Mouse (Mus musculus): ENCODE results near the gene Nr3c2.

The Nr3c2 gene

DNA sequence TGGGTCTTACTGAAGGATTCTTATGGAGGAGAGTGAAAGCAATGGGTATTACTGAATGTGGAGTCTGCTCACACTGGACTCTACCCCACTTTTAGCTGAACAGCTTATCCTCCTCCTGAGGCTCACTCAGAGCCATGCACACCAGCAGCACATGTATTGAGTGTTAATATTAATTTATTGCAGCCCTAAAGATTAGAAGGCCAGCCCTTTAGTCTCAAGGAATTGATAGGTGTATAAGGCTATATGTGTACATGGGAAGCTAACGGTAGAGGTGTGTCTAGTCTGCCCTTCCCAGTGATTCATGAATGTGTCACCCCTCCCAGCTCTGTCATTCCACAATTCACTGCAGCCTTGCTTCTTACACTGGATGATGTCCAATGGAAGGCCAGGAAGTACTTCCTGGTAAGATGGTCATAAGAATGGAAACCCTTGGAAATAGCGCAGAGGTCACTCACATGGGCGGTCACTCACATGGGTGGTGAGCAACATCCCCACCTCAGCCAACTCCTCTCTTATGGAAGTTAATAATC, 156.3 kb downstream of the Nr3c2 start:
- in situ Hi-C loops (cut with MboI), result no loop called here

DNA sequence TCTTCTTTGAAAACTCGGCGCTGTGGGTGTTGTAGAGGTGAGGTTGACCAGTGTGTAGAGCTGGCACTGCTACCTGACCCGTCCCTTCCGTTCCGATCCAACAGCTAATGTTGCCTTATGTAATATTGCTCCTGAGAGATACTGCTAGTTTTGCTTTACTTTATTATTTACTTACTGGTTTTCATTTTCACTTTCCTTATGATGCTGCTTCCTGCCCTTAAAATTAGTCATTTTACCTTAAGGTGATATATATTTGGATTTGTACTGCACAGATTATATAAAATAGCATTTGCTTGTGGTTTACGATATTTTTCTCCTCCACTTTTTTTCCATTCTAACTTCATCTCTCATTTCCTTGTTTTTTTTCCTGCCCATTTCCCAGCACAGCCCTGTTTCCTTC, 157.6 kb downstream of the Nr3c2 start:
- in situ Hi-C loops (cut with MboI), result no loop called here

DNA sequence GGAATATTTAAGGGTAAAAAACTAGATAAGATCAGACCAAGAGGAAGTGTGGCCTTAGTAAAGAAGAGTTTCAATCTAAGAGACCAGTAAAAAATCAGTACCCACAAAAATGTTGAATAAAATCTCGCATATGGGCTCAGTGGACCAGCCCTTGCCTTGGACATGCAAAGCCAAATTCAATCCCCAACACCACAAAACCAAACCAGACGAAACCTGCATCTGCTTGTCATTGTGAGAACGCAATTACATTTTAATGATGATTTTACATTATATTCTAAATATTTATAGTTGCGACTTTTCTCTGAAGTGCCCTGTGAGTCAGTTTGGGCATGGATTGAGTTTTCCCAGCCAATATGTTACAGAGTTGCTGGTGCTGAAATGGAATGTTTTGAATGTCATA, 183.4 kb downstream of the Nr3c2 start:
- in situ Hi-C loops (cut with MboI), result no loop called here

DNA sequence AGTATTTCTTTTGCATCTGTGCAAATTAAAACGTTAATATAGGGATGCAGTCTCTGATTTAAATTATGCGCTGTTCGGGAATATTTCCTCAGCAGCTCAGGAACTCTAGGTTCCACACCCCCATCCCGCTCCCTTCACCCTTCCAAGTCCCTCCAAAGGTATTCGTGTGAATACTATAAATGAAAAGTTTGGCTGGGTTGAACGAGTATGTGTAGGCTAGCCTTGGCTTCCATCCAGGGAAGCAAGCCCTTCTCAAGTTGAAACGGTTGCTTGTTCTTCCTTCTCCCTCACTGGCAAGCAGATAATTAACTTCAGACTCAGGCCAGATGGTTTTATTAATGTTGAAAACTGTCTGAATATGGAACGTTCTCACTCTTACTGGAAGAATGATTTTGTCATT, 186.8 kb downstream of the Nr3c2 start:
- in situ Hi-C loops (cut with MboI), result no loop called here

DNA sequence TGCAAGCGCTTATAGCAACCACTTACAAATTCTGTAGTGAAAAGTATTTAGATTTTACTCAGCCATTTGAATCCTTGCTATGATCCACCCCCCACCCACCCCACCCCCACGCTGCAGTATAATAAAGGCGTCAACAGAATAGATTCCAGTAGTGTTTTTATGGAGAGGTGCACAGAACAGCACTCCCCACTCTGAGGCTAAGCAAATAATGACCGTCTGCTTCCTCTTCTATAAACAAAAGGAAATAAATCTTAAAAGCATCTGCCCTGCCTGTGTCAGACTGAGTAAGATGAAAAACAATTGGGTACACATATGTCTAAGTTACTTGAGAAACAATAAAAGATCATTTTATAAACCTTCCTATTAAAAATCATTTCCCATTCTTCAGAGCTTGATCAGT, 197.5 kb downstream of the Nr3c2 start:
- in situ Hi-C loops (cut with MboI), result no loop called here

DNA sequence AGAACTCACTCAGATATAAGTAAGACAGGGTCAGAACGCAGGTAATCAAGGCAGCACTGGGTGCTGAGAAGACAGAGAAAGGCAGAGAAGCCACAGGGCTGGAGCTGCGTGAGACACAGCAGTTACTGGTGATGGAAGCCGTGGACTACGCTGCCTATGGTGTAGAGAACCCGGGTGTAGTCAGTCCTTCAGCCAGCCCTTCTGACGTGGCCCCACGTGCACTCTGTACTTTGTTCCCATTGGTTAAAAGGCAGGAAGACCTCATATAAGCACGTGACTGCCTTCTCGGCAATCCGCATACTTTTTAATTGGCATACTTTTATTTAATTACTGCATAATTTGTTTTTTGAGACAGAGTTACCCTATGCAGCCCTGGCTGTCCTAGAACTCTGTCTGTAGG, 198.9 kb downstream of the Nr3c2 start:
- in situ Hi-C loops (cut with MboI), result no loop called here

DNA sequence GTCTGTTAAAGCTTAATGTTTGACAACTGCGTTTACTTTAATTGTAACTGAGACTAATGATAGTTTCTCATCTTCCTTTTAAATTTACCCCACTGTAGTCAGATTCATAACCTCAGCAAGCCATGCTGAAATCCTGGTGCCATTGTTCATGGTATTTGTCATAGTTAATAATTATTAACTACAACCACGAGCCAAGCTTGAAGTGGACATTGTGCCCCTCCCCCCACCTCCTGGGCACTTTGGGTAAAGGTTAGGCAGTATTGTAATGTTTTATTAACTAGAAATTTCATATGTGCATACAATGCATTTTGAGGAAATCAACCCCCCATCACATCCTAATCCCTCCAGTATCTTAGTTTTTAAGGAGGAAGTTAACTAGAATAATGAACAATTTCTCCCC, 201.1 kb downstream of the Nr3c2 start:
- in situ Hi-C loops (cut with MboI), result no loop called here

DNA sequence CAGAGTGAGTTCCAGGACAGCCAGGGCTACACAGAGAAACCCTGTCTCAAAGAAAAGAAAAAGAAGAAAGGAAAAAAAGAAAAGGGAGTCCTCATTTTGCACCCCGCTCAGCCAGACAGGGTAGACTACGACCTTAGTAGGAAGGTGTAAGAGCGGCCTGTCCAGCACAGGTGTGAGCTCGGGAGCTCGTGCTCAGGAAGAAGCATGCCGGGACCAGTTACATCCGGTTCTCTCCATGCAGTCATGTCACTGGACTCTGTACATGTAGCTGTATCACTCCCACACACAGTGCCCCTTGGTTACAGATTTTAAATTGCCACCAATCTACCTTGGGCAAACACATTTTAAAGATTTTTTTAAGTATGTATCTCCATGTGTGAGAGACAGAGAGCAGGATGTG, 203.6 kb downstream of the Nr3c2 start:
- in situ Hi-C loops (cut with MboI), result no loop called here

DNA sequence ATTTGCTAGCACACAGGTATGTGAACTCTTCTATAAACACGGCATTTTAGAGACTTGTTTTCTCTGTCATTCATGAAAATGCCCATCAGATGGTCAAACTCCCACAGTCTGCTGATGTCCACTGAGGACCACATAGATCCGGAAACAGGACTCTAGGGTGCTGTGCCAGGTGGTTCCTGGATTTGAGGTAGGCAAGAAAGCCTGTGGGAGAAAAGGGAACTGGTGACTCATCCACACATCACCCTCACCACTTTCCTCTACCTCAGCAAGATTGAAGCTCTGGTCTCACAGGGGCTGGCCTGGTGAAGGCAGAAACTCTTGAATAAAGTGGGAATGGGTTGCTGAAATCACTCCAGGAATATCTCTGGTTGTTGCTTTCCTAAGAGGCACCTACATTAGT, 213.5 kb downstream of the Nr3c2 start:
- in situ Hi-C loops (cut with MboI), result no loop called here

DNA sequence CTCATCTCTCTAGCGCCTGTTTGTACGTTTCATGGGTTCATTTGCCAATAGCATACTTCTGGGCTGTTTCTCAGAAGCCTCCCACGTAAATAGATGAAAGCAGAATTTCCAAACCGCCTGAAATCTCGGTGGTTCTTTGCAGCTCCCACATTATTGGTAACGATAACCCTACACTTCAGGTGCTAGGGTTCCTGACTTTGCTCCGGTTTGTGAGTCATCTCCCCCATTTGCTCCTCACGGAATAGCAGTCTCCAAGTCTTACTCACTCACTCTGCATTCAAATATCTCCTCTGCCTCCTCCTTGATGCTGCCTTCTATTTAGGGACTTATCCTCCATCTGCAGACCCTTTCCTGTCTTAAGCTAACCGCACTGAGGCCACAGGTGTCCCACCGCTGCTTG, 215.5 kb downstream of the Nr3c2 start:
- in situ Hi-C loops (cut with MboI), result no loop called here

DNA sequence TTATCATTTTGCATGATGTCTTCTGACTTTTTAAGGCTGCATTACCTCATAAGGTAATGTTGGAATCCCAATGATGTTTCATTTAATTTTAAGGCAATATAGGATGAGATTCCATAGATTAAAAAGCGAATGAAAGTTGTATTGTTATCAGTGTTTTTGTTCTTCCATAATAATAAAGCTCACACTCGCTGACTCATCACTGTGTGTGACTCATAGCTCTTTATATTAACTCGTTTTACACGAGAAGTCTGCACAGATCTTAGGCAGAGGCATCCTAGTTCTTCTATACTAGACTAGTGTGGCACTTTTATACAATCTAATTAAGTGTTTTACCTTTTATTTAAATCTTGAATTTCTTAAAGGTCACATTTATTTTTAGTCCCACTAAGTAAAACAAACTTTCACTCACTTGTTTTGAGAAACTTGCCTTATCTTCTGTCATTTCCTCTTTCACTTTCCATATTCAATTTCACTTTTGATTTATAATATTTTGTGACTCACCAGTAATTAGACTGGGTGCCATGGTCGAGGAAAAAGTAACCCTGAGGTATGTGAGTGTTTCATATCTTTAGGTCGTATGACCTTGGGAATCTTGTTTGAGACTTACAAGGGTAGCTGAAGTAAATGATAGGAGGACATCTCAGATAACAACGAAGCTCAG, 217.3 kb downstream of the Nr3c2 start:
- in situ Hi-C loops (cut with MboI), result no loop called here

DNA sequence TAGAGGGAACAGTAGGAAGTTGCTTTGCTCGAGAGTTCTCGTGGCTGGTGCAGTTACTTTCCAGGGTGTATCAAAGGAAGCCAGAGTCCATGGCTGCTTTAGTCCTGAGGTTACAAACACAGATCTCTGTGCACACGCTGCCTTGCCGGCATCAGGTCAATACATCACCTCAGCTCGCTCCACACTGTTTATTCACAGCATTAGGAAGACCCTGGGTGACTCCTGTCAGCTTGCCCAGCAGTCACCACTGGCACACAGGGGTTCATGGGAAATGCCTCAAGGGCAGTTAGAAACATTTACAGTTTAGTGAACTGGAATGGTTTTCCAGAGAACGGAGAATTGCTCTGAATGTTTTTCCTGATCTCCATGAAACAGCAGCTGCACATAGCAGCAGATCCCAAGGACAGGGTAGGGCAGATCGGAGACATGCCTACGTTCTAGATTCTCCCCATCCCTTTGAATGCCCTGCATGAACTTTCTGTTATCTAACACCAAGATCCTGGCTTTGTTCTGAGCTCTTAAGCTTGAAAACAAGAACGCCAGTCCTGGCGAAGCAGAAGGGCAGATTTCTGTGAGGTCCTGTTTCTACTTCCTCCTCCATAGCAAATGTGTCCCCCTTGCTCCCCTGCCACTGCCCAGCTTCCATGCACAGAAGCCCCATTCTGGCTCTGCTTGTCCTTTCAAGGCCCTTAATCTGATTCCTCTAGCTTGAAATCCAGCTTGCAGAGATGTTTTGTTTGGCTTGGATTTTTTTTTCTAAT, 221.7 kb downstream of the Nr3c2 start:
- in situ Hi-C loops (cut with MboI), result no loop called here

DNA sequence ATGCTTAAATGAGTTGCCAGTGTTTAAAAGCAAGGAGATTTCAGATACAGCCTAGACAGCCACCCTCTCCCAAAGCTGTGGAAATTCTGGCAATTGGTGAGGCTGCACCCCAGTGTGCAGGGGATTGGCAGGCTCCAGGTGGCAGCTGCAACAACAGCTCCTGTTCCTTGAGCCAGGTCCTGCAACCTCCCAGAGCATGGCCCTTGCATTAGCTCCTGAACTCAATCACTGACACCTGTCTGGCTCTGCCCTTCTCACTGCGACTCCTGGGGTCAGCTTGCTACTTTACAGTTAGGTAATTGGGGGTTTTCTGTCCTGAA, 222.3 kb downstream of the Nr3c2 start:
- in situ Hi-C loops (cut with MboI), result no loop called here

DNA sequence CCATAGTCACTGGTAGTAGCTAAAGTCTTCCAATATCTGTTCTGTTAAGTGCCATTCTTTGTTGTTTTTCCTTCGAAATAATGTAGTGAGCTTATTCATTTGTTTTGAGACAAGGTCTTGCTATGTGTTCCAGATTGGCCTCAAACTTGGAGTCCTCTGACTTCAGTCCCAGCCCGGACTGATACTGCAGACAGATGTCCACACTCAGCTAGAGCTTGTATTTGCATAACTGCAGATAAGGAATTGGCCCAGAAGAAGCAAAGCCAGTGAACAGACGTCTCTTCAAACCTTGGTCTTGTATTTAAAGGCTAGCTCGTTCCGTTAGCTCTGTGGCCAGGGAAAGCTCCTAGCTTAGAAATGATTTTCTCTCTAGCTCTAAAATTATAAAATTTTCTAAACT, 223.1 kb downstream of the Nr3c2 start:
- in situ Hi-C loops (cut with MboI), result no loop called here

DNA sequence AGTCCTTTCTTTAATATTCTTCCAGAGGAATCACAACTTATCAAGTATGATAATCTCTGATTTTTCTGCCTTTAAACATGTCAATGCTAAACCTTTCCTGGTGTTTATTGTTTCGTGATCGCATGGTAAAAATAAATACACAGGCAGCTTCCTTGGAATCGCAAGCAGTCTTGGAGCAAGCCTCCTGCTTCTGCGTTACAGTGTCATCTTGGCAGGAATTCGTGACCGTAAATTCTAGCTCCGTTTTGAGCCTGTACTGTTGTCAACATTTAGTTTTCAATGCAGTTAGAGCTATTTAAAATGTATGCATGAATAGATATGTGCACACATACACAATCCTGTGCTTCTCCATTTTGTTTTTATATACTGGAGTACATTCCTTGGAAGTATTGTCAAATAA, 226.5 kb downstream of the Nr3c2 start:
- in situ Hi-C loops (cut with MboI), result no loop called here

DNA sequence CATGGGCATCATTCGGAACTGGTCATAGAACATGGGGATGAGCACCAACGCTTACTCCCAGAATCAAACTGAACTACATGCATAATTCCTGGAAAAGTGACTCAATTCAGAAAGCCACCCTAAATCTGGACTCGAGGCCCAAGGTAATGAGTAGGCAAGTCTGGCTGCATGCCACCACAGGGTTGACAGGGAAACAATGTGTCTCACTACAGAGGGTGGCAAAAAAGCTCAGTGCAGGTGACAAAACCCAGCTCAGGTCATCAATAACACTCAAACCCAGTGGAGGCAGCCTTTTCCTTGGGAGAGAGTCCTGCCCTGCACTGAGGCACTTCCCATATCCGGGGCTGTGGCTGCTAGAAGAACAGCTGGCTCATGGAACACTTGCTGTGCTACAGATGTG, 228.8 kb downstream of the Nr3c2 start:
- in situ Hi-C loops (cut with MboI), result no loop called here

DNA sequence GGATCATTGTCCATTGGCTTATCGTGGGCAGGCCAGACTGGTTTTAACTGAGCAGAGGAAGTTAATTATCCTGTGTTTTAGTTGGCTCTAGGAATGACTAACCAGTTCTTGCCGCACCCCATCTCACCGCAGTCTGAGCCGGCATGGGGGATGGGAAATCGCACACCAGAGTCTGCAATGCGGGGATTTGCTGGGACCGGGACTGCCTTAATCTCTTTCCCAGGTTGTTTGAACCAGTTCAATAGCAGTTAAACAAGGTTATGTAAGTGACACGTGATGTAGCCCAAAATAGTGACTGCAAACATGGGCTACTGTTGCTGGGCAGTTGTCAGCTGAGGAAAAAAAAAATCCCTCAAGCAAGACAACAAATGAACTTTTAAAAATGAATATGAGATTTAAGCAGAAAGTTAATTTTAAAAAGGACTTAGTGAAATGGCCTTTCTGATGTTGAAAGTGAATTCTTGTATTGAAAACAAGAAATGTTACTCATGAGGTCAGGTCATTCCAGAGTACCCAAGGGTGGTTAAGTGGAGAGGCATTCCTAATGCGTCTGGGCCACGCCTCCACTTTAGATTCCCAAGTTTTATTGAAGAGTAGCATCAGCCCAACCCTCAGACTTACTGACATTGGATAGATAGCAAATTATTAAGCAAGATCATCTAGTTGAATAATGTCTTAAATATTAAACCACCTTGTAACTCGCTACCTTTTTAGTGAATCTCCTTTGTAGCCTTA, 233.8 kb downstream of the Nr3c2 start:
- in situ Hi-C loops (cut with MboI), result no loop called here

DNA sequence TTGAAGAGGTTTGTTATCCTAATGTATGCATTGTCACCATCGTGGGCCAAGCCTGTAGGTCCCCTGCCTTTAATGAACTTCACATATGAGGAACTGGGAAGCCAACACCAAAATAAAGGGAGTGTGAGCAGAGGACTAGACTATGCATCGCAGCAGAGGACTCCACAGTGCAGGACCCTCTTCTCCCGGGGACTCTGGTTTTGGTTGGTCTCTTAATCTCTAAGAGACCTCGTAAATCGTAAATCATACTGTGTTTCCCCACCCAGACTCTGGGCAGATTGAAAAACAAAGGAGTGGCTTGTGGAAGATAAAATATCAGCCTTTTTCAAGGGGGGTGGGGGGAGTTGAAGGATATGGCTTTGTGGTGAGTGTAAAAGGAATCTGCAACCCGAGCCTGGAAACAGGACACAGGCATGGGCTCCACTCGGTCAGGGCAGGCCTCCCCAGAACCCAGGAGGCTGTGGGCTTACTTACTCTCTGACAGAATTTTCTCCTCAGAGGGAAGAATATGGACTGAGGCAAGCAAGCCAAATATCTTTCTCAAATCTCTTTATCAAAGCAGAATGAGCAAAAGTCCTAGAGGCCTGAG, 234.6 kb downstream of the Nr3c2 start:
- in situ Hi-C loops (cut with MboI), result no loop called here

DNA sequence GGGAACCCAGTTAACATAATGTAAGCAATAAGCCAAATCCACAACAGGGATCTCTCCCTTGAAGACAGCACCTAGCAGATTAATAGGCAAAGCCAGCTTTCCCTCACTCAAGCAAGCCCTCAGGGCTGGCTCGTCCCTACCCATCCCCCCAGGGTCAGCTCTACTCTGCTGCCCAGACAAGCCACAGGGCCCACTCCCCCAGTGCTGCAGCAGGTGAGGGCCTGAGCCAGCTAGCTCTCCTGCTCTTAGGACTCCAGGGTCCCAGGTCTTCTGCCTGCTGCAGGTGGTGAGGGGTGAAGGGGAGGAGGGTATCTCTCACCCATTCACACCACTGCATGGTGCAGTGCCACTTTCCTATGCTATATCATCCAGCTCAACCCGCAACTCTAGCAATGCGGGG, 246.0 kb downstream of the Nr3c2 start:
- in situ Hi-C loops (cut with MboI), result no loop called here

DNA sequence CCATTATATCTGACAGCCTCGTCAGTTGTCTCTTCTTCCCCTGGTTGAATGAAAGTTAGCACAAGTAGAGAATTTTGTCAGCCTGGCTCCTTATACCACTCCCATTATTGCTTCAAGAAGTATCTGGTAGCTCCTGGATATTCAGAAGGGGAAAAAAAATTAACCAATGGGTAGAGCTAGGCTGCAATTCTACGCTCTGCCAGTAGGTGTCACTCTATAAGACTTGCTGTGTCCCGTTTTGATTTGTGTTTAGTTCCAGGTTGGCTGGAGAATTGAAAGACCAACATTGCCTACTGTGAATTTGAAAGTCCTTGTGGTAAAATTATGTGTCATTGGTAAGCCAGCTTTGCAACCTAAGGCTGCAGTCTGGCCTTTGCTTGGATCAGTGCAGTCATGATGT, 255.3 kb downstream of the Nr3c2 start:
- in situ Hi-C loops (cut with MboI), result no loop called here

DNA sequence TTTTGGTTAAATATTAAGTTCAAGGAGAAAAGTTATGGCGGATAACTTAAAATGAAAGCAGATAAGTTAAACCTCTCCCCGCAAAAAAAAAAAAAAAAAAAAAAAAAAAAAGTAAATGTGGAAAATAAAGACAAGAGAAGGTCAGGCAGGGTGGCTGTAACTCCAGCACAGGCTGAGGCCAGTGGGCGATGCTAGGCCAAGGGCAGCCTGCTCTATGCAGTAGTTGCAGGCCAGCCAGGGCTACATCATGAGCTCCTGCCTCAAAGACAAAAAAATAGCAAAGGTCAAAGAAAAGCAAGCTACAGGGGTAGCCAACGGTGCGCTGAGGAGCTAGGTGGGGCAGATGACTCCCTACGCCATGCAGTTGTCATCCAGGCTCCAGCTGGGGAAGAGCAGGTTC, 270.1 kb downstream of the Nr3c2 start:
- in situ Hi-C loops (cut with MboI), result no loop called here

DNA sequence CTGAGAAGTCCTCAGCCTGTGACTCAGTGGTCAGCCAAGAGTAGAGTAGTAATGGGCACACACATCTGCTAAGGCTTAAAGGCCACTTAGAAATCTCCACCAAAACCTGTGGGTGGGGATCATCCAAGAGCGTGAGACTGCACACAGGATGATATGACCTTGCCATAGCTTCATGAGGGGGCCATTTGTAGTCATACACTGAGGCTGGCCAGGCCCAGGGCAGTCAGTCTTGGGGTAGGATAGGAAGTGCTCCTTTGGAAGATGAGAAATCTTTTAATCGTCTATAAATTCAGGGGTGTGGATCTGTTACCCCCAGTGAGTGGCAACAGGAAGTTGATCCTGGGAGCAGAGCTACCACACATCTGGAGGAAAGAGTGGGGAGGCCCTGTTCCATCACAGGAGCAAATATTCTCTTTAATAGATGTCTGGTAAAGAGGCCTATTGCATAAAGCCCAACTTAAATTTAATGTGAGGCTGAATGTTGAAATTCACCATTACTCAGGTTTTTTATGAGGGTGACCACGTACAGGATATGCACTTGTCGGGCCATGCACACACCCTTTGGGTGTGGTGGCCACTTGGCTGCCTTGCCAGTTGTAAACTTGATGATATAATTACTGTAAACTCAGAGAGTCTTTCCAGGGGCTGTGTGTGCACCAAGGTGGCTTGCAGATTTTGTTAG, 270.7 kb downstream of the Nr3c2 start:
- in situ Hi-C loops (cut with MboI), result no loop called here

All from mature B cell (primary cell).